Mouse (Mus musculus): ENCODE data around the gene Gm7029. TPM values are rescaled to one million over a fixed set of nuclear protein-coding genes. Genes with fewer than 3 reads are reported as not detected.
"Not testable (repeated sequence)": the region's sequence is repeated elsewhere in the genome, so short reads cannot be mapped to it uniquely, and the experiment has no call there.

Gm7029 gene
- total RNA-seq, 2 experiments from 2014 or later = not detected

GRCm38 (mm10) chr17:33890533-33891059 is 17.0 kb downstream of the Gm7029 start, which contains the start of gene Kifc1:
Gene Kifc1 (minus strand): TSS chr17:33890661.
- intact Hi-C loops (cut with DNase I; ENCODE audit: low total_unique reads) = no loop called here
- peak; percentile 99 for DNase-seq

- intact Hi-C loops (cut with DNase I; ENCODE audit: low total_unique reads) = no loop called here
- no peak for DNase-seq
These were observed 17.7 kb downstream of the Gm7029 start for GRCm38 (mm10) chr17:33891357-33891756.

GRCm38 (mm10) chr17:33891892-33892291 is 18.3 kb downstream of the Gm7029 start:
- intact Hi-C loops (cut with DNase I; ENCODE audit: low total_unique reads); DNase-seq: not testable (repeated sequence)

GRCm38 (mm10) chr17:33892429-33892828 is 18.8 kb downstream of the Gm7029 start:
- intact Hi-C loops (cut with DNase I; ENCODE audit: low total_unique reads) = no loop called here

GRCm38 (mm10) chr17:33893011-33893410 is 19.4 kb downstream of the Gm7029 start:
- intact Hi-C loops (cut with DNase I; ENCODE audit: low total_unique reads); DNase-seq: not testable (repeated sequence)

More at GRCm38 (mm10) chr17:33892429-33892828, 18.8 kb downstream of the Gm7029 start:
- DNase-seq = no peak

GRCm38 (mm10) chr17:33897114-33897794 is 23.6 kb downstream of the Gm7029 start:
- intact Hi-C loops (cut with DNase I; ENCODE audit: low total_unique reads) = no loop called here
- no peak for DNase-seq

GRCm38 (mm10) chr17:33898193-33898592 is 24.6 kb downstream of the Gm7029 start:
- intact Hi-C loops (cut with DNase I; ENCODE audit: low total_unique reads); DNase-seq: not testable (repeated sequence)

GRCm38 (mm10) chr17:33899642-33900041 is 26.0 kb downstream of the Gm7029 start:
- intact Hi-C loops (cut with DNase I; ENCODE audit: low total_unique reads) = loop anchor here (5.0 kb wide), 1 partner anchor 497 kb away; no protein-coding TSS in a partner anchor
- DNase-seq = no peak

GRCm38 (mm10) chr17:33900281-33900988 is 26.8 kb downstream of the Gm7029 start:
- DNase-seq = no peak
- intact Hi-C loops (cut with DNase I; ENCODE audit: low total_unique reads) = loop anchor here (5.0 kb wide), 1 partner anchor 498 kb away; no protein-coding TSS in a partner anchor

GRCm38 (mm10) chr17:33900989-33901314 is 27.3 kb downstream of the Gm7029 start:
- intact Hi-C loops (cut with DNase I; ENCODE audit: low total_unique reads) = loop anchor here (5.0 kb wide), 1 partner anchor 499 kb away; no protein-coding TSS in a partner anchor
- DNase-seq = no peak

GRCm38 (mm10) chr17:33901653-33902052 is 28.0 kb downstream of the Gm7029 start:
- intact Hi-C loops (cut with DNase I; ENCODE audit: low total_unique reads) = loop anchor here (5.0 kb wide), 1 partner anchor 499 kb away; no protein-coding TSS in a partner anchor

GRCm38 (mm10) chr17:33902079-33902478 is 28.4 kb downstream of the Gm7029 start:
- DNase-seq = no peak
- intact Hi-C loops (cut with DNase I; ENCODE audit: low total_unique reads) = loop anchor here (5.0 kb wide), 1 partner anchor 500 kb away; no protein-coding TSS in a partner anchor

More at GRCm38 (mm10) chr17:33901653-33902052, 28.0 kb downstream of the Gm7029 start:
- DNase-seq = no peak

- intact Hi-C loops (cut with DNase I; ENCODE audit: low total_unique reads) = loop anchor here (5.0 kb wide), 1 partner anchor 500 kb away; no protein-coding TSS in a partner anchor
- DNase-seq = no peak
These were observed 28.9 kb downstream of the Gm7029 start for GRCm38 (mm10) chr17:33902491-33902890.

GRCm38 (mm10) chr17:33903911-33904651 is 30.4 kb downstream of the Gm7029 start:
- not testable (repeated sequence) for DNase-seq
- intact Hi-C loops (cut with DNase I; ENCODE audit: low total_unique reads) = loop anchor here (5.0 kb wide), 1 partner anchor 502 kb away; no protein-coding TSS in a partner anchor

- DNase-seq = not testable (repeated sequence)
- intact Hi-C loops (cut with DNase I; ENCODE audit: low total_unique reads) = loop anchor here (5.0 kb wide), 1 partner anchor 503 kb away; no protein-coding TSS in a partner anchor
These were observed 31.2 kb downstream of the Gm7029 start, which contains the start of gene Platr17 for GRCm38 (mm10) chr17:33904835-33905234. Gene Platr17 (plus strand): TSS chr17:33905135.

GRCm38 (mm10) chr17:33908331-33909076 is 34.9 kb downstream of the Gm7029 start:
- intact Hi-C loops (cut with DNase I; ENCODE audit: low total_unique reads) = no loop called here
- peak; percentile 47 for DNase-seq

- DNase-seq = peak; percentile 99
- intact Hi-C loops (cut with DNase I; ENCODE audit: low total_unique reads) = no loop called here
These were observed 35.6 kb downstream of the Gm7029 start, which contains the start of gene Daxx for GRCm38 (mm10) chr17:33909077-33909868. Gene Daxx (plus strand): TSS chr17:33909414.

- intact Hi-C loops (cut with DNase I; ENCODE audit: low total_unique reads) = no loop called here
- no peak for DNase-seq
These were observed 36.2 kb downstream of the Gm7029 start for GRCm38 (mm10) chr17:33909869-33910250.

Measured in gastrocnemius, postnatal 14 days (tissue).